Mouse (Mus musculus) neural tube, embryonic 13.5 days (tissue): ENCODE measurements around the gene Tgfb3. TPM values are rescaled to one million over a fixed set of nuclear protein-coding genes. Genes with fewer than 3 reads are reported as not detected.

Experiments
- ATAC-seq: fragments of 200-750 bp; cut with Nextera tagmentation; 2 replicates; pipeline ENCODE4 v1.8.0; 2017; ENCODE audit warnings: low read depth, mild to moderate bottlenecking, moderate TSS enrichment, moderate library complexity
- H3K27ac ChIP-seq: fragments of 300-500 bp; sonication (generic); replicated peaks from 2 replicates; pipeline ENCODE4 v1.5.1; 2015; ENCODE audit warnings: moderate library complexity, mild to moderate bottlenecking, inconsistent platforms
- H3K27me3 ChIP-seq: fragments of 300-500 bp; sonication (generic); 2 replicates; pipeline ENCODE4 v1.6.1; 2015; ENCODE audit warnings: mild to moderate bottlenecking, inconsistent platforms
- H3K36me3 ChIP-seq: fragments of 300-500 bp; sonication (generic); 2 replicates; pipeline ENCODE4 v1.6.1; 2015; ENCODE audit warnings: mild to moderate bottlenecking, inconsistent platforms
- H3K4me1 ChIP-seq: fragments of 300-500 bp; sonication (generic); replicated peaks from 2 replicates; pipeline ENCODE4 v1.6.1; 2015; ENCODE audit warnings: inconsistent platforms
- H3K4me2 ChIP-seq: fragments of 300-500 bp; sonication (generic); 2 replicates; pipeline ENCODE4 v1.6.1; 2015; ENCODE audit warnings: inconsistent platforms, mild to moderate bottlenecking, moderate library complexity
- H3K4me3 ChIP-seq: fragments of 300-500 bp; sonication (generic); 2 replicates; pipeline ENCODE4 v1.5.1; 2015; ENCODE audit warnings: mild to moderate bottlenecking, inconsistent platforms
- H3K9ac ChIP-seq: fragments of 300-500 bp; sonication (generic); 2 replicates; pipeline ENCODE4 v1.6.1; 2015; ENCODE audit warnings: moderate library complexity, mild to moderate bottlenecking, inconsistent platforms
- H3K9me3 ChIP-seq: fragments of 300-500 bp; sonication (generic); 2 replicates; pipeline ENCODE4 v1.6.1; 2016; ENCODE audit warnings: inconsistent platforms
- WGBS: fragments of 180-500 bp; shearing (Covaris S2); methylation state at CpG from one replicate; pipeline ENCODE4 v1.1.7; 2015; 5-methylcytosine and 5-hydroxymethylcytosine counted together
- polyA plus RNA-seq: library from polyadenylated mRNA; unstranded; fragments of >200 nt; fragmentation: Nextera tagmentation; extraction: Ambion mirVana; gene quantifications from 2 replicates; pipeline ENCODE4 v1.2.1, GENCODE M21; 2015

The Tgfb3 gene
- 8.1 and 10.4 TPM in 2 replicates for polyA plus RNA-seq

GRCm38 (mm10) chr12:86078553-86079201, at the start of gene Tgfb3:
TSS of gene Tgfb3 (minus strand) at chr12:86079041.
- peaks cover 50% of the 10 kb centered on the region for H3K4me1 ChIP-seq
- peaks cover 22% of the 10 kb centered on the region for H3K27me3 ChIP-seq
- H3K36me3 ChIP-seq, result no peaks in the 10 kb centered on the region
- peak; percentile 55 for ATAC-seq
- H3K9me3 ChIP-seq, result no peaks in the 10 kb centered on the region
- H3K27ac ChIP-seq, result peak within 1 kb of the TSS; percentile 84
- H3K4me2 ChIP-seq, result peak within 1 kb of the TSS; percentile 86
- H3K9ac ChIP-seq, result peak within 1 kb of the TSS; percentile 73
- H3K4me3 ChIP-seq, result peak within 1 kb of the TSS; percentile 55
- WGBS, result under 1% methylated on average over 25 of the region's 25 CpGs

GRCm38 (mm10) chr12:86128122-86128521, 49.3 kb upstream of the Tgfb3 start:
- Histone ChIP-seq H3K4me3 (no peak overlapping the region), H3K36me3 (no peaks in the 10 kb centered on the region), H3K4me2 (no peak overlapping the region), H3K27ac (no peak overlapping the region), H3K9ac (no peak overlapping the region), H3K9me3 (no peaks in the 10 kb centered on the region), H3K4me1 (peaks cover 6% of the 10 kb centered on the region; the same call in 1 of the 2 replicates), H3K27me3 (no peaks in the 10 kb centered on the region)
- ATAC-seq, result no peak
- WGBS, result 83% methylated on average over 6 of the region's 6 CpGs

- Histone ChIP-seq H3K9ac (no peak overlapping the region), H3K27ac (no peak overlapping the region), H3K4me3 (no peak overlapping the region), H3K27me3 (no peaks in the 10 kb centered on the region), H3K36me3 (no peaks in the 10 kb centered on the region; the same call in 1 of the 2 replicates), H3K4me2 (no peak overlapping the region), H3K4me1 (peaks cover 6% of the 10 kb centered on the region; the same call in 1 of the 2 replicates), H3K9me3 (no peaks in the 10 kb centered on the region)
- ATAC-seq, result no peak; the same call in 1 of the 2 replicates
- WGBS, result 76% methylated on average over 6 of the region's 6 CpGs
Observed at GRCm38 (mm10) chr12:86124016-86124415, 45.2 kb upstream of the Tgfb3 start.

GRCm38 (mm10) chr12:86116295-86116835, 37.5 kb upstream of the Tgfb3 start:
- Histone ChIP-seq H3K36me3 (peaks cover 4% of the 10 kb centered on the region), H3K9me3 (no peaks in the 10 kb centered on the region), H3K4me3 (no peak overlapping the region), H3K9ac (no peak overlapping the region), H3K4me2 (no peak overlapping the region), H3K4me1 (peaks cover 5% of the 10 kb centered on the region; the same call in 1 of the 2 replicates), H3K27ac (peak overlapping the region; percentile 50; the same call in 1 of the 2 replicates), H3K27me3 (no peaks in the 10 kb centered on the region)
- no peak for ATAC-seq
- WGBS, result 80% methylated on average over 15 of the region's 15 CpGs

- 98% methylated on average over 2 of the region's 2 CpGs for WGBS
- Histone ChIP-seq H3K4me3 (no peak overlapping the region), H3K27ac (no peak overlapping the region), H3K36me3 (peaks cover 7% of the 10 kb centered on the region; the same call in 1 of the 2 replicates), H3K27me3 (no peaks in the 10 kb centered on the region), H3K4me2 (no peak overlapping the region), H3K9me3 (no peaks in the 10 kb centered on the region), H3K9ac (no peak overlapping the region), H3K4me1 (peaks cover 4% of the 10 kb centered on the region; the same call in 1 of the 2 replicates)
- ATAC-seq, result no peak
Observed at GRCm38 (mm10) chr12:86110637-86111036, 31.8 kb upstream of the Tgfb3 start.

- Histone ChIP-seq H3K9me3 (no peaks in the 10 kb centered on the region), H3K4me3 (no peak overlapping the region), H3K36me3 (peaks cover 7% of the 10 kb centered on the region; the same call in 1 of the 2 replicates), H3K4me2 (no peak overlapping the region), H3K4me1 (peaks cover under 1% of the 10 kb centered on the region; the same call in 1 of the 2 replicates), H3K9ac (no peak overlapping the region), H3K27me3 (no peaks in the 10 kb centered on the region), H3K27ac (no peak overlapping the region)
- no peak for ATAC-seq
- 85% methylated on average over 4 of the region's 4 CpGs for WGBS
Observed at GRCm38 (mm10) chr12:86109531-86109930, 30.7 kb upstream of the Tgfb3 start.

- H3K4me3 ChIP-seq, result no peak overlapping the region
- 0 out of 2 replicates have a peak, but pooled peaks cover 7% of the 10 kb centered on the region for H3K36me3 ChIP-seq
- ATAC-seq, result no peak
- H3K27ac ChIP-seq, result no peak overlapping the region
- no peaks in the 10 kb centered on the region for H3K9me3 ChIP-seq
- peaks cover 19% of the 10 kb centered on the region for H3K4me1 ChIP-seq
- H3K27me3 ChIP-seq, result no peaks in the 10 kb centered on the region
- WGBS, result 76% methylated on average over 7 of the region's 7 CpGs
- no peak overlapping the region for H3K4me2 ChIP-seq
- H3K9ac ChIP-seq, result no peak overlapping the region
Observed at GRCm38 (mm10) chr12:86107645-86108044, 28.8 kb upstream of the Tgfb3 start.

- no peak for ATAC-seq
- Histone ChIP-seq H3K4me1 (peaks cover 21% of the 10 kb centered on the region), H3K9ac (no peak overlapping the region), H3K36me3 (0 out of 2 replicates have a peak, but pooled peaks cover 3% of the 10 kb centered on the region), H3K27ac (no peak overlapping the region), H3K4me3 (no peak overlapping the region), H3K27me3 (no peaks in the 10 kb centered on the region), H3K4me2 (no peak overlapping the region), H3K9me3 (no peaks in the 10 kb centered on the region)
- 90% methylated on average over 9 of the region's 9 CpGs for WGBS
Observed at GRCm38 (mm10) chr12:86106086-86106485, 27.2 kb upstream of the Tgfb3 start.

GRCm38 (mm10) chr12:86105546-86105945, 26.7 kb upstream of the Tgfb3 start:
- Histone ChIP-seq H3K9me3 (no peaks in the 10 kb centered on the region), H3K27me3 (no peaks in the 10 kb centered on the region), H3K27ac (no peak overlapping the region), H3K4me2 (no peak overlapping the region), H3K4me3 (no peak overlapping the region), H3K9ac (no peak overlapping the region), H3K4me1 (peaks cover 21% of the 10 kb centered on the region), H3K36me3 (0 out of 2 replicates have a peak, but pooled peaks cover 3% of the 10 kb centered on the region)
- ATAC-seq, result no peak
- 72% methylated on average over 9 of the region's 10 CpGs for WGBS

- Histone ChIP-seq H3K4me2 (no peak overlapping the region), H3K27me3 (no peaks in the 10 kb centered on the region), H3K4me1 (peaks cover 21% of the 10 kb centered on the region), H3K4me3 (no peak overlapping the region), H3K9ac (0 out of 2 replicates have a peak overlapping the region, but pooled peaks have one; percentile 17), H3K36me3 (0 out of 2 replicates have a peak, but pooled peaks cover 3% of the 10 kb centered on the region), H3K9me3 (no peaks in the 10 kb centered on the region), H3K27ac (0 out of 2 replicates have a peak overlapping the region, but pooled peaks have one; percentile 33)
- 78% methylated on average over 11 of the region's 11 CpGs for WGBS
- no peak for ATAC-seq
Observed at GRCm38 (mm10) chr12:86104297-86104696, 25.5 kb upstream of the Tgfb3 start.

- 53% methylated on average over 8 of the region's 8 CpGs for WGBS
- no peak overlapping the region for H3K4me3 ChIP-seq
- H3K4me2 ChIP-seq, result no peak overlapping the region
- H3K27me3 ChIP-seq, result no peaks in the 10 kb centered on the region
- 0 out of 2 replicates have a peak, but pooled peaks cover 7% of the 10 kb centered on the region for H3K36me3 ChIP-seq
- H3K9me3 ChIP-seq, result no peaks in the 10 kb centered on the region
- peaks cover 21% of the 10 kb centered on the region for H3K4me1 ChIP-seq
- ATAC-seq, result no peak; the same call in 1 of the 2 replicates
- peak overlapping the region; percentile 17; the same call in 1 of the 2 replicates for H3K9ac ChIP-seq
- H3K27ac ChIP-seq, result peak overlapping the region; percentile 33; the same call in 1 of the 2 replicates
Observed at GRCm38 (mm10) chr12:86103852-86104251, 25.0 kb upstream of the Tgfb3 start.

GRCm38 (mm10) chr12:86103391-86103790, 24.6 kb upstream of the Tgfb3 start:
- H3K4me2 ChIP-seq, result no peak overlapping the region
- H3K36me3 ChIP-seq, result 0 out of 2 replicates have a peak, but pooled peaks cover 6% of the 10 kb centered on the region
- no peaks in the 10 kb centered on the region for H3K9me3 ChIP-seq
- no peak overlapping the region for H3K4me3 ChIP-seq
- 0 out of 2 replicates have a peak, but pooled peaks have one; percentile 75 for ATAC-seq
- peaks cover 21% of the 10 kb centered on the region for H3K4me1 ChIP-seq
- H3K27ac ChIP-seq, result peak overlapping the region; percentile 33; the same call in 1 of the 2 replicates
- no peaks in the 10 kb centered on the region for H3K27me3 ChIP-seq
- H3K9ac ChIP-seq, result peak overlapping the region; percentile 17; the same call in 1 of the 2 replicates
- WGBS, result 38% methylated on average over 11 of the region's 11 CpGs
